ENCODE assay signal across 18 mouse cellular contexts in the genomic region with DNA sequence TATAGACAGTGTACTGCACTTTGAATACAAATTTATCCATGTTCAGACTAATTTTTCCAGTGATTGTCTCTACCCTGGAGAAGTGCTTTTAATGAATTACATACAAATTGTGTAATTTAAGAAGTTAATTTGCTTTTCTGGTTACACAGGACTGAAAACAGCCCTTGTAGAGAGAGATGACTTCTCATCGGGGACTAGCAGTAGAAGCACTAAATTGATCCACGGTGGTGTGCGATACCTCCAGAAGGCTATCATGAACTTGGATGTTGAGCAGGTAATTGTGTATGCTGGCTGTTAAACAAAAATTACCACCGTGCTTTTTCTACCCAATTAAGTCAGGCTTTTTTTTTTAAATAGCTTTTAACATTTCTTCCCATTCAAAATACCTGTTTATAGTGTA.
"Had no signal": no experiment of that assay in that cellular context is flagged by ENCODE, and none has a peak within 500 bp of the region (broad histone marks: within the 10 kb centered on the region; RNA-seq: fewer than 3 reads in every experiment).

No protein-coding gene starts in this region.

- H3K9me3 ChIP-seq: liver, embryonic 15.5 days; lung, embryonic 15.5 days; megakaryocyte, embryonic 14.5 days; midbrain, embryonic 13.5 days; neural tube, embryonic 13.5 days; stomach, embryonic 15.5 days had no signal

- ATAC-seq: liver, postnatal 0 days; lung, postnatal 0 days had no signal

- H3K4me3 ChIP-seq: liver, embryonic 15.5 days; lung, embryonic 15.5 days; megakaryocyte, embryonic 14.5 days; midbrain, embryonic 13.5 days; neural tube, embryonic 13.5 days; stomach, embryonic 15.5 days had no signal

- H3K4me1 ChIP-seq: liver, embryonic 15.5 days; lung, embryonic 15.5 days; stomach, embryonic 15.5 days had no signal

- H3K27me3 ChIP-seq: liver, embryonic 15.5 days; lung, embryonic 15.5 days; megakaryocyte, embryonic 14.5 days; midbrain, embryonic 13.5 days; neural tube, embryonic 13.5 days; stomach, embryonic 15.5 days had no signal

- H3K27ac ChIP-seq: liver, embryonic 15.5 days; lung, embryonic 15.5 days; macrophage; midbrain, embryonic 13.5 days; neural tube, embryonic 13.5 days; stomach, embryonic 15.5 days; stomach, postnatal 0 days had no signal

- H3K4me2 ChIP-seq: liver, embryonic 15.5 days; lung, embryonic 15.5 days; midbrain, embryonic 11.5 days; midbrain, embryonic 13.5 days; neural tube, embryonic 13.5 days; stomach, embryonic 15.5 days had no signal

- DNase-seq: liver, postnatal 0 days; lung, adult 2 months; lung, postnatal 14 days; lung, postnatal 36 days; right cerebral cortex, postnatal 14 days; thymus, adult 2 months; thymus, postnatal 25 days; thymus, postnatal 4 days had no signal

- H3K36me3 ChIP-seq: liver, embryonic 15.5 days; lung, embryonic 15.5 days; midbrain, embryonic 13.5 days; neural tube, embryonic 13.5 days; stomach, embryonic 15.5 days had no signal

- H3K9ac ChIP-seq: liver, embryonic 15.5 days; liver, postnatal 0 days; lung, embryonic 15.5 days; midbrain, embryonic 13.5 days; neural tube, embryonic 13.5 days; stomach, embryonic 15.5 days had no signal
